ENCODE assay signal across 17 mouse cellular contexts in the genomic region with DNA sequence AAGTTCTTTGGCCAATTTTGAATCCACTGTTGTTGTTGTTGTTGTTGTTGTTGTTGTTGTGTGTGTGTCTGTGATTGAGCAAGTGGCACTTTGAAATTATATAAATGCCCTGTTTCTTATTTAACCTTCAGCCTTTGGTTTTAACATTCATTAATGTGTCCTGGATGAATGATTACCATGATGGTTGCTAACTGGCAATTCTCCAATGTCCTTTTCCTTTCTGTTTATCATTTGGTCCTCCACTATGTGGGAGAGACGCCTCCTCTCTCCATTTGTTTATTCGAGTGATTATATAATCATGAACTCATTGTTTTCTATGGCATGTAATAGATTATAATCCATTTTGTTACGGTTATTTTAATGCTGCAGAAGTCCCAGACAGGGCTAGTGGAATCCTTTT. TPM values are rescaled to one million over a fixed set of nuclear protein-coding genes. Genes with fewer than 3 reads are reported as not detected.
DNase-seq lines count a peak whose midpoint lies in the region; ATAC-seq and TF ChIP-seq lines count a peak whose summit lies in the region.
"Had no signal": no experiment of that assay in that cellular context is flagged by ENCODE, and none has a peak within 500 bp of the region (broad histone marks: within the 10 kb centered on the region; RNA-seq: fewer than 3 reads in every experiment).

No protein-coding gene starts in this region.

- 52% methylated on average over 3 of the region's 3 CpGs for WGBS in kidney, embryonic 14.5 days
- WGBS in lung, embryonic 14.5 days = 28% methylated on average over 3 of the region's 3 CpGs
- WGBS in kidney, embryonic 16.5 days = 52% methylated on average over 3 of the region's 3 CpGs
- 39% methylated on average over 3 of the region's 3 CpGs for WGBS in kidney, postnatal 0 days

- no peak for TF ChIP-seq CTCF in lung, embryonic 14.5 days (IDR thresholded peaks at IDR 0.05; ENCODE audit: low read depth)
- TF ChIP-seq CTCF in kidney, postnatal 0 days (IDR thresholded peaks at IDR 0.05; ENCODE audit: low read depth) = no peak

- H3K27ac ChIP-seq in kidney, embryonic 14.5 days (ENCODE audit: low read depth, low read length) = peak overlapping the region; percentile 38; the same call in 1 of the 2 replicates
- H3K27ac ChIP-seq in lung, embryonic 14.5 days (ENCODE audit: low read depth) = 0 out of 2 replicates have a peak overlapping the region, but pooled peaks have one; percentile 28
- peak overlapping the region; percentile 51 for H3K27ac ChIP-seq in kidney, embryonic 16.5 days (ENCODE audit: low read length)
- peak overlapping the region; percentile 75; the same call in 1 of the 2 replicates for H3K27ac ChIP-seq in kidney, postnatal 0 days
- H3K27ac ChIP-seq: embryonic facial prominence, embryonic 10.5 days; forebrain, embryonic 13.5 days; gastrocnemius, adult 2 months; hindbrain, embryonic 10.5 days had no signal

- no peak for DNase-seq in kidney, postnatal 10 days
- peak; percentile 76 for DNase-seq in lung, embryonic 14.5 days
- DNase-seq in lung, postnatal 36 days = no peak
- DNase-seq in kidney, postnatal 0 days (ENCODE audit: low spot score) = no peak
- no peak for DNase-seq in left cerebral cortex, postnatal 4 days
- DNase-seq: adrenal gland, adult 8-10 months; adrenal gland, postnatal 36 days; cerebellum, adult 2 months; cerebellum, postnatal 10 days; gastrocnemius, adult 2 months; gastrocnemius, postnatal 25 days had no signal

- H3K4me1 ChIP-seq in kidney, embryonic 14.5 days (ENCODE audit: control insufficient read depth, insufficient read depth, low read length) = 0 out of 2 replicates have a peak, but pooled peaks cover 5% of the 10 kb centered on the region
- H3K4me1 ChIP-seq in lung, embryonic 14.5 days (ENCODE audit: insufficient read depth) = peaks cover 4% of the 10 kb centered on the region; the same call in 1 of the 2 replicates
- H3K4me1 ChIP-seq in kidney, embryonic 16.5 days (ENCODE audit: insufficient read depth, low read length) = peaks cover 19% of the 10 kb centered on the region
- 0 out of 2 replicates have a peak, but pooled peaks cover 23% of the 10 kb centered on the region for H3K4me1 ChIP-seq in kidney, postnatal 0 days (replicated peaks; ENCODE audit: insufficient read depth, low read length)
- H3K4me1 ChIP-seq: hindbrain, embryonic 10.5 days had no signal

- intact Hi-C loops in left cerebral cortex, postnatal 4 days (cut with DNase I) = no loop called here

- H3K36me3 ChIP-seq in kidney, embryonic 14.5 days (ENCODE audit: control insufficient read depth, insufficient read depth, low read length) = no peaks in the 10 kb centered on the region
- H3K36me3 ChIP-seq in lung, embryonic 14.5 days (ENCODE audit: insufficient read depth) = no peaks in the 10 kb centered on the region
- H3K36me3 ChIP-seq in kidney, embryonic 16.5 days (ENCODE audit: insufficient read depth, low read length) = no peaks in the 10 kb centered on the region
- H3K36me3 ChIP-seq in kidney, postnatal 0 days (ENCODE audit: insufficient read depth, low read length) = no peaks in the 10 kb centered on the region
- H3K36me3 ChIP-seq: embryonic facial prominence, embryonic 10.5 days; heart, embryonic 12.5 days; hindbrain, embryonic 10.5 days had no signal

- H3K9me3 ChIP-seq in kidney, embryonic 14.5 days (ENCODE audit: control insufficient read depth, low read length) = no peaks in the 10 kb centered on the region
- no peaks in the 10 kb centered on the region for H3K9me3 ChIP-seq in lung, embryonic 14.5 days (ENCODE audit: low read depth, low read length)
- no peaks in the 10 kb centered on the region for H3K9me3 ChIP-seq in kidney, embryonic 16.5 days (ENCODE audit: low read length)
- H3K9me3 ChIP-seq in kidney, postnatal 0 days (replicated peaks; ENCODE audit: low read length) = no peaks in the 10 kb centered on the region
- H3K9me3 ChIP-seq: embryonic facial prominence, embryonic 10.5 days; forebrain, embryonic 13.5 days; heart, embryonic 12.5 days; hindbrain, embryonic 10.5 days had no signal

- no peak overlapping the region for H3K4me3 ChIP-seq in kidney, embryonic 14.5 days (ENCODE audit: low read length)
- no peak overlapping the region for H3K4me3 ChIP-seq in lung, embryonic 14.5 days (ENCODE audit: low read depth, low read length)
- H3K4me3 ChIP-seq in kidney, embryonic 16.5 days (ENCODE audit: low read length) = no peak overlapping the region
- no peak overlapping the region for H3K4me3 ChIP-seq in kidney, postnatal 0 days (replicated peaks; ENCODE audit: low read depth, low read length)
- H3K4me3 ChIP-seq: embryonic facial prominence, embryonic 10.5 days; forebrain, embryonic 13.5 days; gastrocnemius, adult 2 months; heart, embryonic 12.5 days; hindbrain, embryonic 10.5 days had no signal

- H3K27me3 ChIP-seq in kidney, embryonic 14.5 days (ENCODE audit: control insufficient read depth, insufficient read depth, low read length) = no peaks in the 10 kb centered on the region
- no peaks in the 10 kb centered on the region for H3K27me3 ChIP-seq in lung, embryonic 14.5 days (ENCODE audit: insufficient read depth, low read length)
- no peaks in the 10 kb centered on the region for H3K27me3 ChIP-seq in kidney, embryonic 16.5 days (ENCODE audit: insufficient read depth, low read length)
- H3K27me3 ChIP-seq in kidney, postnatal 0 days (ENCODE audit: insufficient read depth, low read length) = no peaks in the 10 kb centered on the region
- H3K27me3 ChIP-seq: forebrain, embryonic 13.5 days; heart, embryonic 12.5 days had no signal

- H3K9ac ChIP-seq in kidney, embryonic 14.5 days (ENCODE audit: low read depth, low read length) = no peak overlapping the region
- no peak overlapping the region for H3K9ac ChIP-seq in lung, embryonic 14.5 days
- H3K9ac ChIP-seq in kidney, embryonic 16.5 days (replicated peaks; ENCODE audit: low read length) = no peak overlapping the region
- no peak overlapping the region for H3K9ac ChIP-seq in kidney, postnatal 0 days (ENCODE audit: low read depth, low read length)
- H3K9ac ChIP-seq: forebrain, embryonic 13.5 days; heart, embryonic 12.5 days had no signal

- no peak overlapping the region for H3K4me2 ChIP-seq in kidney, embryonic 14.5 days (replicated peaks; ENCODE audit: low read depth, low read length)
- no peak overlapping the region for H3K4me2 ChIP-seq in lung, embryonic 14.5 days
- H3K4me2 ChIP-seq in kidney, embryonic 16.5 days (replicated peaks; ENCODE audit: low read depth, low read length) = no peak overlapping the region
- no peak overlapping the region for H3K4me2 ChIP-seq in kidney, postnatal 0 days (ENCODE audit: low read length)
- H3K4me2 ChIP-seq: forebrain, embryonic 13.5 days; heart, embryonic 12.5 days had no signal

- no peak for ATAC-seq in kidney, embryonic 14.5 days (ENCODE audit: low FRiP score, low TSS enrichment)
- ATAC-seq in lung, embryonic 14.5 days (ENCODE audit: insufficient read depth) = peak; percentile 37; the same call in 1 of the 2 replicates
- no peak for ATAC-seq in kidney, embryonic 16.5 days (ENCODE audit: low FRiP score, low TSS enrichment)
- no peak for ATAC-seq in kidney, postnatal 0 days (replicated peaks; ENCODE audit: low FRiP score, low read depth)
- ATAC-seq: forebrain, embryonic 13.5 days had no signal

RNA-seq across cellular contexts. Expression of gene Lamb3, which starts 23.0 kb away (rescaled TPM):
- polyA plus RNA-seq in kidney, embryonic 14.5 days (2014; fragmentation: Nextera tagmentation; extraction: Ambion mirVana) = 0.29 and 0.49 TPM in 2 replicates
- 24.4 and 24.7 TPM in 2 replicates for polyA plus RNA-seq in lung, embryonic 14.5 days (2014; fragmentation: Nextera tagmentation; extraction: Ambion mirVana)
- 1.2 and 2.3 TPM in 2 replicates for polyA plus RNA-seq in kidney, embryonic 16.5 days (2015; fragmentation: Nextera tagmentation; extraction: Ambion mirVana)
- polyA plus RNA-seq in kidney, postnatal 0 days (2015; fragmentation: Nextera tagmentation; extraction: Ambion mirVana) = 1.6 and 1.9 TPM in 2 replicates
- 1 to 10 TPM in 1 of 2 experiments, under 1 TPM in 1; 0.91 to 1.0 TPM for total RNA-seq in left cerebral cortex, postnatal 4 days (2021)

RNA-seq across cellular contexts. Expression of gene Traf3ip3, which starts 29.0 kb away (rescaled TPM):
- polyA plus RNA-seq in kidney, embryonic 14.5 days (2014; fragmentation: Nextera tagmentation; extraction: Ambion mirVana) = 0.50 and 1.6 TPM in 2 replicates
- polyA plus RNA-seq in lung, embryonic 14.5 days (2014; fragmentation: Nextera tagmentation; extraction: Ambion mirVana) = 1.9 and 4.1 TPM in 2 replicates
- polyA plus RNA-seq in kidney, embryonic 16.5 days (2015; fragmentation: Nextera tagmentation; extraction: Ambion mirVana) = 2.0 and 2.1 TPM in 2 replicates
- 1.4 and 1.7 TPM in 2 replicates for polyA plus RNA-seq in kidney, postnatal 0 days (2015; fragmentation: Nextera tagmentation; extraction: Ambion mirVana)
- 1 to 10 TPM; 1.0 to 2.0 TPM for total RNA-seq in left cerebral cortex, postnatal 4 days (2021)

RNA-seq across cellular contexts. Expression of gene Hsd11b1, which starts 33.3 kb away (rescaled TPM):
- 0.46 and 1.6 TPM in 2 replicates for polyA plus RNA-seq in kidney, embryonic 14.5 days (2014; fragmentation: Nextera tagmentation; extraction: Ambion mirVana)
- polyA plus RNA-seq in lung, embryonic 14.5 days (2014; fragmentation: Nextera tagmentation; extraction: Ambion mirVana) = 1.6 and 2.1 TPM in 2 replicates
- polyA plus RNA-seq in kidney, embryonic 16.5 days (2015; fragmentation: Nextera tagmentation; extraction: Ambion mirVana) = 2.6 and 4.6 TPM in 2 replicates
- 8.7 and 11.4 TPM in 2 replicates for polyA plus RNA-seq in kidney, postnatal 0 days (2015; fragmentation: Nextera tagmentation; extraction: Ambion mirVana)
- total RNA-seq in left cerebral cortex, postnatal 4 days (2021) = 1 to 10 TPM; 3.2 to 3.4 TPM
- polyA plus RNA-seq: hindbrain, embryonic 10.5 days had no signal

RNA-seq across cellular contexts. Expression of gene G0s2, which starts 42.5 kb away (rescaled TPM):
- 17.9 and 26.5 TPM in 2 replicates for polyA plus RNA-seq in kidney, embryonic 14.5 days (2014; fragmentation: Nextera tagmentation; extraction: Ambion mirVana)
- 49.0 and 67.3 TPM in 2 replicates for polyA plus RNA-seq in lung, embryonic 14.5 days (2014; fragmentation: Nextera tagmentation; extraction: Ambion mirVana)
- polyA plus RNA-seq in kidney, embryonic 16.5 days (2015; fragmentation: Nextera tagmentation; extraction: Ambion mirVana) = 39.8 and 55.9 TPM in 2 replicates
- polyA plus RNA-seq in kidney, postnatal 0 days (2015; fragmentation: Nextera tagmentation; extraction: Ambion mirVana) = 47.6 and 48.9 TPM in 2 replicates
- 1 to 10 TPM; 3.1 to 3.7 TPM for total RNA-seq in left cerebral cortex, postnatal 4 days (2021)
